Mouse (Mus musculus) stomach, postnatal 0 days (tissue): ENCODE measurements around the gene Gm11146.

Experiments used
- CTCF ChIP-seq: IDR thresholded peaks from 2 replicates; pipeline ENCODE4 v1.5.1; 2016; ENCODE audit warnings: antibody characterized with exemption, low read depth, mild to moderate bottlenecking, moderate library complexity
- EP300 ChIP-seq: optimal IDR thresholded peaks from 2 replicates; pipeline ENCODE3; 2016; ENCODE audit warnings: antibody characterized with exemption

- TF ChIP-seq CTCF (no peak), EP300 (no peak)
Measured at GRCm38 (mm10) chr16:77593828-77594421, 8.0 kb downstream of the Gm11146 start.
